Mouse (Mus musculus): ENCODE measurements around the gene Camk1d.
"Not testable (repeated sequence)": the region's sequence is repeated elsewhere in the genome, so short reads cannot be mapped to it uniquely, and the experiment has no call there.

Gene Camk1d

GRCm38 (mm10) chr2:5249199-5249598 lies 465.1 kb downstream of the Camk1d start:
- not testable (repeated sequence) for DNase-seq (ENCODE audit: low read depth)
